In genomic region chr10:81144667-81145066, GRCm38 (mm10) we compare ENCODE assay signal across 16 mouse cellular contexts. TPM values are rescaled to one million over a fixed set of nuclear protein-coding genes. Genes with fewer than 3 reads are reported as not detected.
DNase-seq lines count a peak whose midpoint lies in the region; ATAC-seq lines count a peak whose summit lies in the region.
"Had no signal": no experiment of that assay in that cellular context is flagged by ENCODE, and none has a peak within 500 bp of the region (broad histone marks: within the 10 kb centered on the region; RNA-seq: fewer than 3 reads in every experiment).

No protein-coding gene starts in this region.

- ATAC-seq in forebrain, embryonic 12.5 days (ENCODE audit: low FRiP score), result no peak
- ATAC-seq in forebrain, embryonic 16.5 days, result no peak
- ATAC-seq in kidney, embryonic 16.5 days (ENCODE audit: low FRiP score, low TSS enrichment), result no peak
- no peak for ATAC-seq in heart, embryonic 15.5 days (replicated peaks; ENCODE audit: insufficient number of reproducible peaks, insufficient read depth, low FRiP score, low read depth)
- ATAC-seq: activated CD4-positive, CD25-positive, alpha-beta regulatory T cell, adult 4 months had no signal

- H3K4me3 ChIP-seq in forebrain, embryonic 12.5 days (replicated peaks), result no peak overlapping the region
- no peak overlapping the region for H3K4me3 ChIP-seq in forebrain, embryonic 16.5 days (replicated peaks; ENCODE audit: low read length)
- H3K4me3 ChIP-seq in kidney, embryonic 16.5 days (ENCODE audit: low read length), result no peak overlapping the region
- H3K4me3 ChIP-seq in heart, embryonic 15.5 days, result no peak overlapping the region
- H3K4me3 ChIP-seq: hindbrain, embryonic 13.5 days; limb, embryonic 12.5 days; myocyte had no signal

- H3K4me1 ChIP-seq in forebrain, embryonic 12.5 days, result peaks cover 34% of the 10 kb centered on the region
- H3K4me1 ChIP-seq in forebrain, embryonic 16.5 days (replicated peaks; ENCODE audit: control insufficient read depth, insufficient read depth, low read length), result peaks cover 25% of the 10 kb centered on the region
- H3K4me1 ChIP-seq in kidney, embryonic 16.5 days (ENCODE audit: insufficient read depth, low read length), result peaks cover 24% of the 10 kb centered on the region
- H3K4me1 ChIP-seq in heart, embryonic 15.5 days (replicated peaks), result peaks cover 50% of the 10 kb centered on the region

- peak; percentile 62 to 71 for DNase-seq in kidney, postnatal 36 days
- DNase-seq in lung, postnatal 25 days (ENCODE audit: low spot score), result peak; percentile 47
- no peak for DNase-seq in spleen, postnatal 4 days (ENCODE audit: low spot score in 2 of 2)
- no peak for DNase-seq in T-cell, adult 2 months (ENCODE audit: low spot score)
- DNase-seq: B cell, adult 2 months; cerebellum, adult 8-10 months; layer of hippocampus, postnatal 36 days had no signal

- H3K9ac ChIP-seq in forebrain, embryonic 12.5 days, result no peak overlapping the region
- no peak overlapping the region for H3K9ac ChIP-seq in forebrain, embryonic 16.5 days (replicated peaks; ENCODE audit: low read depth, low read length)
- H3K9ac ChIP-seq in kidney, embryonic 16.5 days (replicated peaks; ENCODE audit: low read length), result no peak overlapping the region
- 0 out of 2 replicates have a peak overlapping the region, but pooled peaks have one; percentile 16 for H3K9ac ChIP-seq in heart, embryonic 15.5 days
- H3K9ac ChIP-seq: hindbrain, embryonic 13.5 days had no signal

- no peaks in the 10 kb centered on the region for H3K9me3 ChIP-seq in forebrain, embryonic 12.5 days
- no peaks in the 10 kb centered on the region for H3K9me3 ChIP-seq in forebrain, embryonic 16.5 days (ENCODE audit: control insufficient read depth, low read length)
- no peaks in the 10 kb centered on the region for H3K9me3 ChIP-seq in kidney, embryonic 16.5 days (ENCODE audit: low read length)
- H3K9me3 ChIP-seq in heart, embryonic 15.5 days (replicated peaks), result no peaks in the 10 kb centered on the region
- H3K9me3 ChIP-seq: hindbrain, embryonic 13.5 days; limb, embryonic 12.5 days had no signal

- peaks cover 64% of the 10 kb centered on the region for H3K36me3 ChIP-seq in forebrain, embryonic 12.5 days (replicated peaks)
- peaks cover 25% of the 10 kb centered on the region for H3K36me3 ChIP-seq in forebrain, embryonic 16.5 days (ENCODE audit: control insufficient read depth, insufficient read depth)
- H3K36me3 ChIP-seq in kidney, embryonic 16.5 days (ENCODE audit: insufficient read depth, low read length), result peaks cover 64% of the 10 kb centered on the region
- H3K36me3 ChIP-seq in heart, embryonic 15.5 days, result peaks cover 63% of the 10 kb centered on the region

- no peak overlapping the region for H3K4me2 ChIP-seq in forebrain, embryonic 12.5 days
- H3K4me2 ChIP-seq in forebrain, embryonic 16.5 days (ENCODE audit: low read length), result no peak overlapping the region
- no peak overlapping the region for H3K4me2 ChIP-seq in kidney, embryonic 16.5 days (replicated peaks; ENCODE audit: low read depth, low read length)
- H3K4me2 ChIP-seq in heart, embryonic 15.5 days, result no peak overlapping the region
- H3K4me2 ChIP-seq: hindbrain, embryonic 13.5 days; limb, embryonic 12.5 days; midbrain, embryonic 11.5 days had no signal

- peak overlapping the region; percentile 19; the same call in 1 of the 2 replicates for H3K27ac ChIP-seq in forebrain, embryonic 12.5 days
- no peak overlapping the region for H3K27ac ChIP-seq in forebrain, embryonic 16.5 days (ENCODE audit: low read length)
- H3K27ac ChIP-seq in kidney, embryonic 16.5 days (ENCODE audit: low read length), result no peak overlapping the region
- no peak overlapping the region for H3K27ac ChIP-seq in heart, embryonic 15.5 days
- H3K27ac ChIP-seq: hindbrain, embryonic 13.5 days had no signal

- 94% methylated on average over 27 of the region's 27 CpGs for WGBS in forebrain, embryonic 12.5 days
- 94% methylated on average over 27 of the region's 27 CpGs for WGBS in forebrain, embryonic 16.5 days
- WGBS in kidney, embryonic 16.5 days, result 90% methylated on average over 27 of the region's 27 CpGs
- WGBS in heart, embryonic 15.5 days, result 78% methylated on average over 27 of the region's 27 CpGs

- no peaks in the 10 kb centered on the region for H3K27me3 ChIP-seq in forebrain, embryonic 12.5 days
- H3K27me3 ChIP-seq in forebrain, embryonic 16.5 days (replicated peaks; ENCODE audit: control insufficient read depth, insufficient read depth, low read length), result no peaks in the 10 kb centered on the region
- H3K27me3 ChIP-seq in kidney, embryonic 16.5 days (ENCODE audit: insufficient read depth, low read length), result no peaks in the 10 kb centered on the region
- H3K27me3 ChIP-seq in heart, embryonic 15.5 days, result no peaks in the 10 kb centered on the region
- H3K27me3 ChIP-seq: hindbrain, embryonic 13.5 days; limb, embryonic 12.5 days had no signal

RNA-seq across cellular contexts. Expression of gene Zbtb7a, which starts 9.6 kb away (rescaled TPM):
- 12.4 and 13.5 TPM in 2 replicates for polyA plus RNA-seq in forebrain, embryonic 12.5 days (2016; fragmentation: Nextera tagmentation; extraction: Ambion mirVana)
- 11.6 and 11.8 TPM in 2 replicates for polyA plus RNA-seq in forebrain, embryonic 16.5 days (2015; fragmentation: Nextera tagmentation; extraction: Ambion mirVana)
- 24.4 and 25.2 TPM in 2 replicates for polyA plus RNA-seq in kidney, embryonic 16.5 days (2015; fragmentation: Nextera tagmentation; extraction: Ambion mirVana)
- 25.6 and 31.0 TPM in 2 replicates for polyA plus RNA-seq in heart, embryonic 15.5 days (2015; fragmentation: Nextera tagmentation; extraction: Ambion mirVana)

RNA-seq across cellular contexts. Expression of gene Pias4, which starts 23.1 kb away (rescaled TPM):
- 51.6 and 52.9 TPM in 2 replicates for polyA plus RNA-seq in forebrain, embryonic 12.5 days (2016; fragmentation: Nextera tagmentation; extraction: Ambion mirVana)
- 48.5 and 62.7 TPM in 2 replicates for polyA plus RNA-seq in forebrain, embryonic 16.5 days (2015; fragmentation: Nextera tagmentation; extraction: Ambion mirVana)
- polyA plus RNA-seq in kidney, embryonic 16.5 days (2015; fragmentation: Nextera tagmentation; extraction: Ambion mirVana), result 51.0 and 56.2 TPM in 2 replicates
- 29.1 and 41.6 TPM in 2 replicates for polyA plus RNA-seq in heart, embryonic 15.5 days (2015; fragmentation: Nextera tagmentation; extraction: Ambion mirVana)

RNA-seq across cellular contexts. Expression of gene Eef2, which starts 31.8 kb away (rescaled TPM):
- 518 and 540 TPM in 2 replicates for polyA plus RNA-seq in forebrain, embryonic 12.5 days (2016; fragmentation: Nextera tagmentation; extraction: Ambion mirVana)
- polyA plus RNA-seq in forebrain, embryonic 16.5 days (2015; fragmentation: Nextera tagmentation; extraction: Ambion mirVana), result 652 and 674 TPM in 2 replicates
- polyA plus RNA-seq in kidney, embryonic 16.5 days (2015; fragmentation: Nextera tagmentation; extraction: Ambion mirVana), result 663 and 672 TPM in 2 replicates
- 350 and 441 TPM in 2 replicates for polyA plus RNA-seq in heart, embryonic 15.5 days (2015; fragmentation: Nextera tagmentation; extraction: Ambion mirVana)

RNA-seq across cellular contexts. Expression of gene Dapk3, which starts 38.1 kb away (rescaled TPM):
- 62.8 and 67.4 TPM in 2 replicates for polyA plus RNA-seq in forebrain, embryonic 12.5 days (2016; fragmentation: Nextera tagmentation; extraction: Ambion mirVana)
- polyA plus RNA-seq in forebrain, embryonic 16.5 days (2015; fragmentation: Nextera tagmentation; extraction: Ambion mirVana), result 55.1 and 56.9 TPM in 2 replicates
- polyA plus RNA-seq in kidney, embryonic 16.5 days (2015; fragmentation: Nextera tagmentation; extraction: Ambion mirVana), result 38.4 and 39.3 TPM in 2 replicates
- 38.4 and 43.1 TPM in 2 replicates for polyA plus RNA-seq in heart, embryonic 15.5 days (2015; fragmentation: Nextera tagmentation; extraction: Ambion mirVana)

RNA-seq across cellular contexts. Expression of gene Map2k2, which starts 39.0 kb away (rescaled TPM):
- 208 and 210 TPM in 2 replicates for polyA plus RNA-seq in forebrain, embryonic 12.5 days (2016; fragmentation: Nextera tagmentation; extraction: Ambion mirVana)
- polyA plus RNA-seq in forebrain, embryonic 16.5 days (2015; fragmentation: Nextera tagmentation; extraction: Ambion mirVana), result 210 and 213 TPM in 2 replicates
- polyA plus RNA-seq in kidney, embryonic 16.5 days (2015; fragmentation: Nextera tagmentation; extraction: Ambion mirVana), result 195 and 207 TPM in 2 replicates
- 130 and 153 TPM in 2 replicates for polyA plus RNA-seq in heart, embryonic 15.5 days (2015; fragmentation: Nextera tagmentation; extraction: Ambion mirVana)

Comparison
In these comparisons a context has a peak if more than half of its experiments do, and no peak if none do; other contexts are left out.
1. DNase-seq: peak in kidney, postnatal 36 days (2 of 2) and lung, postnatal 25 days (single experiment); none in spleen, postnatal 4 days (0 of 2) and T-cell, adult 2 months (single experiment).